Mouse (Mus musculus): ENCODE data around the gene H2al3. TPM values are rescaled to one million over a fixed set of nuclear protein-coding genes. Genes with fewer than 3 reads are reported as not detected.

The H2al3 gene
- not detected for polyA plus RNA-seq (2017; shearing (Covaris generic))

DNA sequence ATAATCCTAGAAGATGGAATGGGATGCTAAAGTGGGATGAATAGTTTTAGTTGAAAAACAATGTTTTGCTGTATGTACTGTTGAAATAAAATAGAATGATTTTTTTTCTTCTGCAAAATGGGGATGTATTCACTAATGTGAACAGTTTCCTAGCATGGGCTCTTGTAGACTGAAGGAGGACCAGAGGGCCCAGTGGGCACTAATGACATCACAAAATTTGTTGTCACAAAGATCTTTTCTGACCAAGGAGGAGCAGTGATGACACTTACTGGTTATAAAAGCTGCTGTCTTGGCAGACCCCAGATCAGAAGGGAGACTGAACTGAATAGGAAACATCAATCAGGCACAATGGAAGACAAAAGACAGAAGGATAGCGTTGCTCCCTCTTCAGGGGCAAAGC lies at the start of gene H2al3:
Gene H2al3, plus strand, starts transcription at position 301 of the 400 bp plus-strand sequence.
- ATAC-seq: no peak

DNA sequence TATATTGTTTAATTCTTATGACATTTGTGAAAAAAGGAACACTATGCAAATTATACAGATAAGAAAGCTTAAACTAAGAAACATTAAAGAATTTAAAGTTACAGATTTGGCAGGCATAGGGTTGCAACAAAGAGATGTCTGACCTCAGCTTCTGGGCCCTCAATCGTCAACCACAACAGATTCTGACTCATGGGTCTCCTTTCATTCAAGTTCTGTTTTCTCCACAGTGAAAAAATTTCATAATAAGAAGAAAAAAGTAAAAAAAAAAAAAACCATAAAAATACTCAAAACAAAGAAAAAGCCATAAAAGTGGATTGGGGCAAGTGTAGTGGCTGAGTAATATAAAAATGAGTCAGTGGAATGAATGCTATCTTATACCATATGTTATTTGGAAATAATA lies 39.4 kb upstream of the H2al3 start:
- no peak for ATAC-seq

DNA sequence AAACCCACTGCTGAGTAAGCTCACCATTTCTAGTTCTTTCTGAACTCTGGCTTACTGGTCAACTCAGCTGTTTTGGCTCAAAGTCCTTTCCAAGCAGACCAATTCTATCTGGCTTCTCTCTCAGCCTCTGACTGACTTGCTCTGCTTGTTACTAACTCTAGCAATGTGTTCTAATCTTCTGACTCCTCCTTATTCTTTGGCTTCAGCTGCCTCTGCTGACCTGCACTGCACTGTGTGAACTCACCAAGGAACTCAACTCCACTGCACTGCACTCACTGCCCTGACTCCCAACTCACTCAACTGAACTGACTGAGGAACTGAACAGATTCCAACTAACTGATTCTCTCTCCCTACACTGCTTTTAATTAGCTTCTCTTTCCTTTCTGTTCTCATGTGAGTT lies 37.0 kb upstream of the H2al3 start:
- no peak for ATAC-seq

DNA sequence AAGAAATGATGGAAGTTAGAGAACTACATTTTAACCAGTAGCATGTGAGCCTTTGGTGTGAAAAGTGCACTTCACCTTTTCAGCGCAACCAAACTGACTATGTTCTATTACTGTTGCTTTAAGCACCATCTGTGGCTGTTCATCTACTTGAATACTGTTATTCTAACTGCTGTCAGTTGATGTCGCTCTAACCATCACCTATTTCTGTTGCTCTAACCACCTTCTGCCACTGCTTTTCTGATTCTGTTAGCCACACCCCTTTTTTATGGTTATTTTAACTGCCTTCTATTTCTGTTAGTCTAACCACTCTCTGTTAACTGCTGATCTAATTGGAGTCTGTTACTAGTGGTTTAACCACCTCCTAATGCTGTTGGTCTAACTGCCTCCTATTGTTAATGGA lies 14.7 kb upstream of the H2al3 start:
- no peak for ATAC-seq

DNA sequence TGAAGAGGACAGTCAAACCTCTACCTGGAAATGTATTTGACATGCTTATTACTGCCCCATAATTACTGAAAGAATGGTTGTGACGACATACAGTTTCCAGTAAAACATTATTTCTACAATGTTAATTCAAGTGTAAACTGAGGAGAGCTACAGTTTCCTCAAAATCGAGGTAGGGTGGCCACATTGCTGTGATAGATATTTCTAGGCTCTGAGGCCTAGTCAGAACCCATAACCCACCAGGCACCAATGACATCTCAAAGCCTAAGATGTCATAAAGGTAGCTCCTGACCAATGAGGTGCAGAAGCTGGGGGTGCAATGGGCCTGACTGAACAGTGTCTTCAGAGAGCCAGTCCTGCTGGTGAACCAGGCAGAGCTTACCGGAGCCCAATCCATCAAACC lies 2.9 kb upstream of the H2al3 start, which contains the start of gene Hypm:
Gene Hypm, plus strand, starts transcription at position 301 of the 400 bp plus-strand sequence.
- no peak for ATAC-seq

DNA sequence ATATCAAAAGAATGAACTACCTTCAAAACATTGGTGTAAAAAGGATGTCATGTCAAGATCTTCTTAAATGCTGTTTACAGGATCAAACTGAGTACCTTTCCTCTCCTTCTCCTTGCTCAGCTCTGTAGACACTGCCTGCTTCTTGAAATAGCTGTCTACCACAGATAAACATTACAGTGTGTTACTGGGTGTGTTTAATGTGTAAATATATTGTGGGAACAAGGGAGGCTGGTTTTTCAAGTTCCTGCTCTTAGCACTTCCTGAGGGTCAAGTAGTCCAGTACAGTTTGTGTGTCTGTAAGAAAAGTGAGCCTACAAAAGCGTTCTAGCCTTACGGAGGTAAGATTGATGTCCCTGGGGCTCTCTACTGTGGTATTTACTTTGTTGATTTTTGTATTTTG lies 12.4 kb downstream of the H2al3 start:
- ATAC-seq: no peak

DNA sequence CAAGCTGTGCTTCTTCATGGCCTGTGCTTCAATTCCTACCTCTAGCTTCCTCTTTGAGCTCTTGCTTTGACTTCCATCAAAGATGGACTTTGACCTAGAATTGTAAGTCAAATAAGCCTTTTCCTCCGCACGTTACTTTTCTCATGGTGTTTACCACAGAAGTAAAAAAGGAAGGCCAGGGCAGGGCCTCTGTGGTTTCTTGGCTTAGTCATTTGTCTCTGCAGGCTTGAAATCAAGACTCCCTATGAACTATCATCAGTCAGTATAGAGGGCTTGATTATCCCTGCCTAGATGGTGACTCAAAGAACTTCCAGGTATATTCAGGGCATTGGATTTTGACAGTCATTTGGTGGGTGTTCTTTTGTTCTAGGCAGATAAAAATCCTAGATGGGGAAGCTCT lies 26.0 kb downstream of the H2al3 start:
- no peak for ATAC-seq

DNA sequence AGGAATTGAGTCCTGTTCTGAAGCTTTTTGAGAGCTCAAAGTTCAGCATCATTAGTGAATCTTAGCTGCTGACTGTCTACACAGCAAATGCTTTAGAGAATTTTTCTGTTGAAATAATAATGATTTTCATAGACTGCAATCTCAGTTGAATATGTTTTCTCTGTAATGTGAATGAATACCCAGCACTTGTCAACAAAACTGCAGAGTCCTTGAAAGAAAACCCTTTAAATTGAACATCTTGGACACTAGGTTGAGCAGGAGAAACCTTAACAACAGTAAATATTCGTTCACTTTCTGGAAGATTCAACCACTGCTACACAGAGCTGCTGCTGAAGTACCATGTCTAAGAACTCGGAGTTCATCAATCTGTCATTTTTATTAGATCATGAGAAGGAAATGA lies 35.8 kb downstream of the H2al3 start, which contains the start of gene Sytl5:
Gene Sytl5, plus strand, starts transcription at position 301 of the 400 bp plus-strand sequence.
- ATAC-seq: no peak

Other genes with a start within 250 kb of the H2al3 start
- gene Dynlt3, start 186.7 kb upstream of the H2al3 start, polyA plus RNA-seq (2017; shearing (Covaris generic)): 10 to 100 TPM; 49.8 to 51.7 TPM
- not detected for gene Hypm, start 2.8 kb upstream of the H2al3 start, polyA plus RNA-seq (2017; shearing (Covaris generic))
- gene Sytl5, start 35.9 kb downstream of the H2al3 start, polyA plus RNA-seq (2017; shearing (Covaris generic)): not detected